Mouse (Mus musculus) regulatory T cell (primary cell): Measurements from ENCODE around the gene Hist2h3c1.

Experiments used
- in situ Hi-C: fragments of 300-600 bp; cut with MboI, MseI; formaldehyde crosslinking; loops from one replicate; pipeline ENCODE4 v1.15.1; 2025; ENCODE audit warnings: high pct_unique_total_duplicates

The Hist2h3c1 gene

GRCm38 (mm10) chr3:96284457-96284856 lies 38.0 kb downstream of the Hist2h3c1 start:
- in situ Hi-C loops = loop anchor here (5.0 to 25.0 kb wide), 2 partner anchors 43 to 1897 kb away; partner anchors contain the start of gene Lingo4

GRCm38 (mm10) chr3:96287334-96287733 lies 40.8 kb downstream of the Hist2h3c1 start:
- in situ Hi-C loops = loop anchor here (25.0 kb wide), 1 partner anchor 1900 kb away; the partner anchor contains the start of gene Lingo4

GRCm38 (mm10) chr3:96289201-96289600 lies 42.7 kb downstream of the Hist2h3c1 start:
- in situ Hi-C loops = loop anchor here (25.0 kb wide), 1 partner anchor 1902 kb away; the partner anchor contains the start of gene Lingo4

GRCm38 (mm10) chr3:96290727-96291126 lies 44.2 kb downstream of the Hist2h3c1 start:
- in situ Hi-C loops = loop anchor here (25.0 kb wide), 1 partner anchor 1903 kb away; the partner anchor contains the start of gene Lingo4

- in situ Hi-C loops = loop anchor here (25.0 kb wide), 1 partner anchor 1905 kb away; the partner anchor contains the start of gene Lingo4
Measured at GRCm38 (mm10) chr3:96292641-96293040, 46.2 kb downstream of the Hist2h3c1 start.

GRCm38 (mm10) chr3:96293368-96293767 lies 46.9 kb downstream of the Hist2h3c1 start:
- in situ Hi-C loops = loop anchor here (25.0 kb wide), 1 partner anchor 1906 kb away; the partner anchor contains the start of gene Lingo4

- in situ Hi-C loops = loop anchor here (25.0 kb wide), 1 partner anchor 1906 kb away; the partner anchor contains the start of gene Lingo4
Measured at GRCm38 (mm10) chr3:96293787-96294186, 47.3 kb downstream of the Hist2h3c1 start, which contains the start of gene Fcgr1. TSS of gene Fcgr1 (minus strand) at chr3:96293969.
